Mouse (Mus musculus) kidney, adult 2 months (tissue): ENCODE data around the gene Zfp36l1. TPM values are rescaled to one million over a fixed set of nuclear protein-coding genes. Genes with fewer than 3 reads are reported as not detected.
"Not testable (repeated sequence)": the region's sequence is repeated elsewhere in the genome, so short reads cannot be mapped to it uniquely, and the experiment has no call there.

Experiments
- DNase-seq: peaks from one replicate; pipeline ENCODE4 v3.0.0; 2021
- H3K27ac ChIP-seq: fragments of 200-500 bp; 2 replicates; pipeline ENCODE4 v1.5.1; 2012; ENCODE audit warnings: low read depth, low read length, control low read depth, inconsistent platforms; ENCODE audit not compliant: insufficient read depth
- H3K27me3 ChIP-seq: fragments of 200-500 bp; replicated peaks from 2 replicates; pipeline ENCODE4 v1.6.1; 2012; ENCODE audit warnings: mild to moderate bottlenecking, moderate library complexity, low read length, inconsistent platforms; ENCODE audit not compliant: control insufficient read depth, insufficient read depth
- H3K36me3 ChIP-seq: fragments of 200-500 bp; 2 replicates; pipeline ENCODE4 v1.6.1; 2012; ENCODE audit warnings: mild to moderate bottlenecking, moderate library complexity, low read length, inconsistent platforms; ENCODE audit not compliant: control insufficient read depth, insufficient read depth
- H3K4me1 ChIP-seq: fragments of 200-500 bp; 2 replicates; pipeline ENCODE4 v1.6.1; 2011; ENCODE audit warnings: low read length; ENCODE audit not compliant: control insufficient read depth, insufficient read depth
- H3K4me3 ChIP-seq: fragments of 200-500 bp; 2 replicates; pipeline ENCODE4 v1.5.1; 2011; ENCODE audit warnings: mild to moderate bottlenecking, low read depth, low read length, control low read depth; ENCODE audit not compliant: insufficient read depth
- CTCF ChIP-seq: fragments of 200-500 bp; conservative IDR thresholded peaks from 2 replicates; pipeline ENCODE4 v1.5.1; 2011; ENCODE audit warnings: low read depth, mild to moderate bottlenecking, control low read depth, low read length, moderate library complexity, mixed read lengths; ENCODE audit not compliant: insufficient read depth, insufficient read length
- POLR2A ChIP-seq: fragments of 200-500 bp; IDR thresholded peaks from one replicate; pipeline ENCODE4 v1.6.1; 2011; ENCODE audit warnings: low read depth, low read length, control low read depth
- WGBS: fragments of 180-500 bp; shearing (Covaris S2); methylation state at CpG from one replicate; pipeline ENCODE4 v1.1.7; 2018; 5-methylcytosine and 5-hydroxymethylcytosine counted together
- polyA plus RNA-seq: library from polyadenylated mRNA; depleted of rRNA; stranded (reverse); fragments of >200 nt; gene quantifications from 2 replicates; pipeline ENCODE4 v1.2.3, GENCODE M21; 2012

Gene Zfp36l1
- polyA plus RNA-seq, 1 experiment, result 109 TPM

DNA sequence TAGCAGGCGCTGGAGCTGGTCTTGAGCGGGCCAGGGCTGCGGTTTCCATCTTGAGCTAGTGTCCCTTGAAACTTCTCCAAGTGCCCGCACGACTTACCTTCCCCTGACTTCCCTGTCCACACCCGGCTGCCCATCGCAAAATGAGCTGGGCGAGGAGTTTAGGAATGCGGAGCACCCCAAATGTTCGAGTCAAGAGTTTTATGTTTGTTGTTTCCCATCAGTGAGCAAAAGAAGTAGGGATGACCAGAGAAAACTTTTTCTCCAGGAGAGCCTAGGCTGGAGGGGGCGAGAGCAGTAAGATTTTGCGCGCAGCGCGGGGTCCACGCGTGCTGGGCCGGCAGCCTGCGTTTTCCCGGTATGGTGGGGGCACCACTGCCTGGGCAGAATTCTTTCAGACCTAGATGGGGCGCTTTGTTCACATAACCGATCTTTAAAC lies 791 bp upstream of the Zfp36l1 start:
- peak; percentile 77 for DNase-seq
- TF ChIP-seq POLR2A (no peak), CTCF (no peak)
- H3K4me1 ChIP-seq, result peaks cover 7% of the 10 kb centered on the region; the same call in 1 of the 2 replicates
- 2% methylated on average over 22 of the region's 22 CpGs for WGBS
- peak overlapping the region; percentile 99 for H3K27ac ChIP-seq
- H3K36me3 ChIP-seq, result peaks cover 14% of the 10 kb centered on the region
- peak overlapping the region; percentile 98 for H3K4me3 ChIP-seq
- no peaks in the 10 kb centered on the region for H3K27me3 ChIP-seq

DNA sequence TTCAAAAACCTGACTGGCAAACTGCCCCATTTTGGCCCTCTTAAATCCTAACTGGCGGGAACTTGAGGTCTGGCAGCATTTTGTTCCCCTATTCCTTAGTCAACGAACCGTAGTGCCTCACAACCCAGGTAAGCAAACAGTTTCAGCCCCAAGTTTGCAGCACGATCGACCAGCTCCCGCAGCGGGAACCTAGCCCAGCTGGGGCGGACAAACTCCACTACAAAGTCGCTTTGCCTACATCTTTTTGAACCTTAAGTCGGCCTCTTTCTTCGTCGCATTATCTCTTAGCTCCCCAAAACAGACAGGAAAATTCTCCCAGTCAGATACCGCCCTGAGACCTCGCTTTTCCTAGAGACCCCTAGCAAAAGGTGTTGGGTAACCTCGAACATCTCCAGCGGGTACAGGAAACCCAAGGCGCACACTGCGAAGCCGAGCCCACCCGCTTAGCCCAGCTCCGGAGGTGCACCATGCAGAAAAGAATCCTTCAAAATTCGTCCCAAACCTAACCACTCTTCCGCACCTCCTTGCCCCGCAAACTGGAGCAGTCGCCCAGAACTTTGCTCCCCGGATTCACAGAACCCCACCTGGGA lies 647 bp downstream of the Zfp36l1 start:
- DNase-seq, result peak; percentile 41
- Histone ChIP-seq H3K27me3 (no peaks in the 10 kb centered on the region), H3K4me3 (peak overlapping the region; percentile 98), H3K27ac (peak overlapping the region; percentile 99), H3K36me3 (peaks cover 17% of the 10 kb centered on the region), H3K4me1 (peaks cover 4% of the 10 kb centered on the region; the same call in 1 of the 2 replicates)
- under 1% methylated on average over 26 of the region's 26 CpGs for WGBS
- TF ChIP-seq CTCF (no peak), POLR2A (no peak)

DNA sequence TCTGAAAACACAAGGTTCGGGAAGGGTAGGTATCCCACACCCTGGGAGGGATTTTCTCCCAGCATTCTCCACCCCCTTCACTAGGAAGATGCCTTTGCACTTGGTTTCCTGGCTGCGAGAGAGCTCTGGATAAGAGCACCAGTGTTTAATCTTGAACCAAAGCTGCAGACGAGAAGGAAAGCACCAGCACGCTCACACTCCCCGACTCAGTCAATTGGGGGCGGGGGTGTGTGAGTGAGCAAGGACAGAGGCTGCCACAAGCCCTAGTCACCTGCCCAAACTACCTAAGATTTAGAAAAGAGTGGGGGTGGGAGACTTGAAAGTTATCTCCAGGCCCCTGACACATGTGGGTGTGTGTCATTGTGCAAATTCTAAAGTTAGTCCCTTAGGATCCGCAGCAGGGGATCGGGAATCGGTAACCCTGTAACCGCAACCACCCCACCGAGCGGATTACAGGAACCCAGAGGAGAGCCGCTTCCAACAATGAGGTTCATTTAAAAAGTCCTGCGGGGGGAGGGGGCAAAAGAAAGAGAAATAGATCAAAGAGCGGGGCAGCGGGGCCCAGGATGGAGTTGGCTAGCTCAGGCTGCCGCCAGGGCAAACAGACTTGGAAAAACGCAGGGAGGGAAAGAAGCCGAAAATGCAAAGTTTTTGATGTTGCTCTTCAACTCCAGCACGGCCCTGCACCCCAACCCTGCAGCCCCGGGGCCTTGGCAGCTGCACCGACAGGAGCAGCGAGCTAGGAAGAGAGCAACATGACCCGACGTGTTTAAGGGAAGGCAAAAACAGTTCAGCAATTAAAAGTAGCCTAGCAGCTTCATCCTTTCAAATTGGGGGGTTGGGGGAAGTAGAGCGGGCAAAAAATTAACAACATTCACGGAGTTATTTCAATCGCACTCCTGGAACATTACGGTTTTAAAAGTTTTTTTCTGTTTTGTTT lies 1.4 kb downstream of the Zfp36l1 start:
- Histone ChIP-seq H3K36me3 (peaks cover 17% of the 10 kb centered on the region), H3K4me1 (peaks cover 4% of the 10 kb centered on the region; the same call in 1 of the 2 replicates), H3K27ac (peak overlapping the region; percentile 99), H3K27me3 (no peaks in the 10 kb centered on the region), H3K4me3 (peak overlapping the region; percentile 98)
- peak; percentile 65 for DNase-seq
- TF ChIP-seq CTCF (no peak), POLR2A (no peak)
- under 1% methylated on average over 29 of the region's 29 CpGs for WGBS

DNA sequence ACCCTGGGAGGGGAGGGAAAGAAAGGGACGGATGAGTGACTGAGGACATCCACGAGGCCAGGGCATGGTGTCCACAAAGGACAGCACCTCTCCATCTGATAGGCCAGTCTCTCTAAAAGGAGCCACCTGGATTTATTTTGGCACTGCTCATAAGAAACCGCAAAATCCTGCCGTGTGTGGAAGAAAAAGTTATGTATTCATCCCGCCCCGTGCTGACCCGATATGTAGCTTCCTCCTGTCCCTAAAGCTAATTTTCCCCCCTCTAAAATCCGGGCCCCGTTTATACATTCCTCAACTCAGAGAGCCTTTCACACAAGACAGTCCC lies 2.3 kb downstream of the Zfp36l1 start:
- peak; percentile 46 for DNase-seq
- TF ChIP-seq POLR2A, result no peak
- no peak for TF ChIP-seq CTCF
- 5% methylated on average over 9 of the region's 9 CpGs for WGBS

DNA sequence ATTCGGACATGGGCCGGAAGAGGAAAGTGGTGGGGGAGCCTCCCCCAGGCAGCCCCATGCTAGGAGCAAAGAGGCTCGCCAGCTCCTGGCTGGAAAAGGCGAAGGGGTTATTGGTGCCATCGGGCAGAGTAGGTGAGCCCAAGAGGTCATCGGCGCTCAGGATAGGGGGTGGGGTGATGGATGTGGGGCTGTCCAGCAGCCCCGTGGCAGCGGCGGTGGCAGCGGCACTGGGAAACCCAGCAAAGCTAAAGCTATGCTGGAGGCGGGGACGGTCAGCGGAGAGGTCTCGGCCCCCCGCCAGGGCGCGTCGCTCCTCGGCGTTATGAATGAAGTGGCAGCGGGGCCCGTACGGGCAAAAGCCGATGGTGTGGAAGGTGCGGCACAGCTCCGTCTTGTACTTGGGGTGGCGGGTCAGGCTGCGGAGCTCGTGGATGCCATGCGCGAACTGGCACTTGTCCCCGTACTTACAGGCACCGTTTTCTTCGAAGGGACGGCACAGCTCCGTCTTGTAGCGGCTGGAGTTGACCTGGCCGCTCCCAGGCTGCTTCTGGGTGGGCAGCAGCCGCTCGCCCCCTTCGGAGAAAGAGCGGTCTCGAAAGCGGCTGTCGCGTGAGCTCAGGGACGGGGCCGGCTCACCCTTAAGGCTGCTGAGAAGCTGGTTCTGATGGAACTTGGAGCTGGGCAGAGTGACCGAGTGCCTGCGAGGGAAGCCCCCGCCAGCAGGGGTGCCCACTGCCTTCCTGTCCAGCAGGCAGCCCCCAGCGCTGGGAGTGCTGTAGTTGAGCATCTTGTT lies 2.9 kb downstream of the Zfp36l1 start:
- peaks cover 17% of the 10 kb centered on the region for H3K36me3 ChIP-seq
- TF ChIP-seq POLR2A (no peak), CTCF (no peak)
- H3K4me3 ChIP-seq, result peak overlapping the region; percentile 98
- peak; percentile 60 for DNase-seq
- H3K27me3 ChIP-seq, result no peaks in the 10 kb centered on the region
- peak overlapping the region; percentile 83 for H3K27ac ChIP-seq
- 9% methylated on average over 53 of the region's 53 CpGs for WGBS
- peaks cover 12% of the 10 kb centered on the region; the same call in 1 of the 2 replicates for H3K4me1 ChIP-seq

More for the DNA sequence above, 2.3 kb downstream of the Zfp36l1 start:
- peaks cover 17% of the 10 kb centered on the region for H3K36me3 ChIP-seq
- H3K4me3 ChIP-seq, result peak overlapping the region; percentile 98
- no peaks in the 10 kb centered on the region for H3K27me3 ChIP-seq
- peak overlapping the region; percentile 83 for H3K27ac ChIP-seq
- H3K4me1 ChIP-seq, result peaks cover 7% of the 10 kb centered on the region; the same call in 1 of the 2 replicates

DNA sequence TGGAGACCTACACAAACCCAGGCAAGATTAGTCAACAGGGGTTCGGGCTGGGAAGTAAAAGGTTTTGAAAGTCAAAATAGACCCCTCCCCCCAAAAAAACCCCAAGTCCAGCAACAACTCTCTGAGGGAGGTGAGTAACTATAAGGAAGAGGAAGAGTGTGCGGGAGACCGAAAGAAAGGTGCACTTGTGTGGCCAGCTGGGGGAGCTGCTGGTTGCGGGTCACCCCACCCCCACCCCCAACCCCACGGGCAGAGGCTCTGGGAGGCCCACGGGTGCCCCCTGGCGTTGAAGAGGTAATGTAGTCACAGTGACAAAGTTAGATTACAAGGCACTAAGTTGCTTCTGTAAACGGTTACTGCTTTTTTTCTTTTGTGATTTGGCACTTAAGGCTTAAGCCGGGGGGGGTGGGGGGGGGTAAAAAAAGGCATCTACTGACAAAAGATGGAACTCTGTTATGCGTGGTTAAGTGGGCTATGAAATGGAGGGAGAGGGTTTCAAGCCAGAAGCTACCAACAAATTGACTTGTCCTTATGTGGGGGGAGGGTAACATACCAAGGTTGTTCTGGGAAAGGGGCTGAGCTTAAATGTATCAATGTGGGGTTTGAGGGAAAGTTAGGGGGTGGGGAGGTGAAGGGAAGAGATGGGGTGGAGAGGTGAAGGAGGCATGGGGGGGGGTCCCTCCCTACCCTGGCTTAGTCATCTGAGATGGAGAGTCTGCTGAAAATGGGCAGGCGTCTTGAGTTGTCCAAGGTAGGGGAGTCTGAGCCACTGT lies 3.7 kb downstream of the Zfp36l1 start:
- Histone ChIP-seq H3K27ac (peak overlapping the region; percentile 66), H3K36me3 (peaks cover 17% of the 10 kb centered on the region), H3K4me1 (peaks cover 19% of the 10 kb centered on the region), H3K4me3 (peak overlapping the region; percentile 98)
- 2% methylated on average over 11 of the region's 11 CpGs for WGBS
- not testable (repeated sequence) for H3K27me3 ChIP-seq
- peak; percentile 91 for DNase-seq
- peak; percentile 66 for TF ChIP-seq CTCF
